27 mouse cellular contexts compared by ENCODE assay signal in genomic region chr8:121847261-121847822, GRCm38 (mm10). TPM values are rescaled to one million over a fixed set of nuclear protein-coding genes. Genes with fewer than 3 reads are reported as not detected.
DNase-seq lines count a peak whose midpoint lies in the region; ATAC-seq and TF ChIP-seq lines count a peak whose summit lies in the region.
"Had no signal": no experiment of that assay in that cellular context is flagged by ENCODE, and none has a peak within 500 bp of the region (broad histone marks: within the 10 kb centered on the region; RNA-seq: fewer than 3 reads in every experiment).

No protein-coding gene starts in this region.

- no peaks in the 10 kb centered on the region for H3K27me3 ChIP-seq in MEL (ENCODE audit: control insufficient read depth in 1 of 2, insufficient read depth in 2 of 2, low read length in 2 of 2)
- H3K27me3 ChIP-seq: embryonic facial prominence, embryonic 15.5 days; forebrain, embryonic 15.5 days; kidney, embryonic 15.5 days; limb, embryonic 13.5 days had no signal

- TF ChIP-seq RAD21 in MEL (IDR thresholded peaks at IDR 0.05; ENCODE audit: low read depth, low read length) = no peak

- no peak for TF ChIP-seq POLR2A in MEL (IDR thresholded peaks at IDR 0.05; ENCODE audit: control insufficient read depth in 1 of 2, insufficient read depth in 1 of 2, low read depth in 1 of 2, low read length in 2 of 2, poor library complexity in 1 of 2)

- no peaks in the 10 kb centered on the region for H3K9me3 ChIP-seq in MEL (replicated peaks; ENCODE audit: insufficient read depth, low read length)
- H3K9me3 ChIP-seq: embryonic facial prominence, embryonic 10.5 days; embryonic facial prominence, embryonic 15.5 days; forebrain, embryonic 15.5 days; heart, embryonic 13.5 days; kidney, embryonic 15.5 days; limb, embryonic 13.5 days; liver, embryonic 12.5 days; megakaryocyte, embryonic 14.5 days; midbrain, embryonic 13.5 days had no signal

- H3K27ac ChIP-seq in MEL (ENCODE audit: control insufficient read depth, low read depth, low read length) = peak overlapping the region; percentile 99
- H3K27ac ChIP-seq: embryonic facial prominence, embryonic 10.5 days; embryonic facial prominence, embryonic 15.5 days; forebrain, embryonic 15.5 days; heart, embryonic 13.5 days; hindbrain, embryonic 14.5 days; kidney, embryonic 15.5 days; left cerebral cortex, adult 2 months; limb, embryonic 13.5 days; liver, embryonic 12.5 days; midbrain, embryonic 13.5 days had no signal

- H3K4me1 ChIP-seq in MEL (ENCODE audit: control insufficient read depth in 1 of 2, insufficient read depth in 2 of 2, low read length in 2 of 2) = peaks cover 13 to 40% of the 10 kb centered on the region in 2 experiments

- DNase-seq in lung, postnatal 4 days = peak; percentile 20 to 24
- DNase-seq in lung, postnatal 25 days (ENCODE audit: low spot score) = no peak
- DNase-seq in A20 (ENCODE audit: low read depth, low spot score) (peak; percentile 56), MEL (ENCODE audit: low read depth, low spot score) (peak; percentile 43)
- DNase-seq in spleen, postnatal 4 days (ENCODE audit: low spot score in 2 of 2) = no peak
- DNase-seq: adrenal gland, postnatal 25 days; cerebellum, adult 2 months; cerebellum, postnatal 25 days; gastrocnemius, postnatal 25 days; heart, postnatal 10 days; kidney, adult 11 months; liver, postnatal 0 days; right cerebral cortex, postnatal 25 days had no signal

- no peak for TF ChIP-seq EP300 in MEL (IDR thresholded peaks at IDR 0.05; ENCODE audit: low read depth in 1 of 2, low read length in 2 of 2)

- H3K9ac ChIP-seq in MEL (ENCODE audit: control insufficient read depth, low read depth, low read length, poor library complexity, severe bottlenecking) = peak overlapping the region; percentile 74
- H3K9ac ChIP-seq: embryonic facial prominence, embryonic 15.5 days; forebrain, embryonic 15.5 days; heart, embryonic 13.5 days; hindbrain, embryonic 14.5 days; kidney, embryonic 15.5 days; limb, embryonic 13.5 days; liver, embryonic 12.5 days; liver, postnatal 0 days; midbrain, embryonic 13.5 days had no signal

- TF ChIP-seq CTCF in MEL (IDR thresholded peaks at IDR 0.05 in 2 of 3, conservative IDR thresholded peaks at IDR 0.05 in 1 of 3; ENCODE audit: control insufficient read depth in 1 of 3, insufficient read depth in 1 of 3, low read depth in 2 of 3, low read length in 3 of 3, poor library complexity in 1 of 3, severe bottlenecking in 1 of 3) = no peak

- no peak overlapping the region for H3K4me3 ChIP-seq in MEL (ENCODE audit: control insufficient read depth in 1 of 2, insufficient read depth in 1 of 2, low read depth in 2 of 2, low read length in 2 of 2)
- H3K4me3 ChIP-seq: embryonic facial prominence, embryonic 10.5 days; embryonic facial prominence, embryonic 15.5 days; forebrain, embryonic 15.5 days; heart, embryonic 13.5 days; kidney, embryonic 15.5 days; left cerebral cortex, adult 2 months; limb, embryonic 13.5 days; liver, embryonic 12.5 days; megakaryocyte, embryonic 14.5 days; midbrain, embryonic 13.5 days had no signal

- ATAC-seq in monocyte, adult 5-6 weeks (replicated peaks; ENCODE audit: insufficient number of reproducible peaks, low FRiP score, low TSS enrichment, poor library complexity, severe bottlenecking) = peak; percentile 30; the same call in 1 of the 2 replicates
- no peak for ATAC-seq in erythroid progenitor cell, adult 5-6 weeks (replicated peaks; ENCODE audit: low FRiP score, poor library complexity, severe bottlenecking)
- ATAC-seq: forebrain, embryonic 15.5 days; liver, embryonic 12.5 days; liver, postnatal 0 days; lung, postnatal 0 days; midbrain, embryonic 13.5 days had no signal

- H3K36me3 ChIP-seq in MEL (ENCODE audit: control insufficient read depth in 1 of 2, insufficient read depth in 2 of 2, low read length in 2 of 2) = peaks cover 0 to 33% of the 10 kb centered on the region in 2 experiments; a peak in 2 of 4 replicates
- H3K36me3 ChIP-seq: embryonic facial prominence, embryonic 15.5 days; forebrain, embryonic 15.5 days; heart, embryonic 13.5 days; kidney, embryonic 15.5 days; limb, embryonic 13.5 days; midbrain, embryonic 13.5 days had no signal

- peaks cover 4% of the 10 kb centered on the region; the same call in 1 of the 2 replicates for H3K79me2 ChIP-seq in MEL (ENCODE audit: control insufficient read depth, insufficient read depth, low read length, poor library complexity)

TF ChIP-seq in MEL, 35 proteins besides CTCF, POLR2A, EP300 and RAD21:
- TF ChIP-seq USF2 (IDR thresholded peaks at IDR 0.05; ENCODE audit: borderline replicate concordance in 1 of 2, insufficient read depth in 1 of 2, low read depth in 1 of 2, low read length in 2 of 2) = no peak
- TF ChIP-seq USF1 (IDR thresholded peaks at IDR 0.05; ENCODE audit: low read depth, low read length) = no peak
- TF ChIP-seq SMC3 (IDR thresholded peaks at IDR 0.05; ENCODE audit: low read depth, low read length) = no peak
- TF ChIP-seq SIN3A (IDR thresholded peaks at IDR 0.05; ENCODE audit: low read length) = peak; percentile 73
- TF ChIP-seq TCF12 (IDR thresholded peaks at IDR 0.05; ENCODE audit: low read depth, low read length) = no peak
- peak; percentile 55 for TF ChIP-seq ETS1 (IDR thresholded peaks at IDR 0.05; ENCODE audit: low read depth, low read length)
- TF ChIP-seq KAT2A (conservative IDR thresholded peaks at IDR 0.05; ENCODE audit: low read depth, low read length) = no peak
- no peak for TF ChIP-seq TBP (IDR thresholded peaks at IDR 0.05; ENCODE audit: low read depth, low read length)
- no peak for TF ChIP-seq MEF2A (IDR thresholded peaks at IDR 0.05; ENCODE audit: extremely low read depth, insufficient replicate concordance, low read depth, low read length, poor library complexity, severe bottlenecking)
- no peak for TF ChIP-seq UBTF (IDR thresholded peaks at IDR 0.05; ENCODE audit: borderline replicate concordance, insufficient read depth, low read depth, low read length)
- no peak for TF ChIP-seq RCOR1 (IDR thresholded peaks at IDR 0.05; ENCODE audit: low read depth, low read length)
- peak; percentile 81 for TF ChIP-seq MXI1 (IDR thresholded peaks at IDR 0.05; ENCODE audit: low read depth, low read length)
- no peak for TF ChIP-seq GABPA (IDR thresholded peaks at IDR 0.05; ENCODE audit: low read depth, low read length)
- TF ChIP-seq BHLHE40 (IDR thresholded peaks at IDR 0.05; ENCODE audit: borderline replicate concordance, low read depth, low read length) = peak; percentile 46; the same call in 1 of the 2 replicates
- peak; percentile 88 for TF ChIP-seq ZNF384 (IDR thresholded peaks at IDR 0.05; ENCODE audit: low read depth, low read length)
- TF ChIP-seq ZC3H11A (IDR thresholded peaks at IDR 0.05; ENCODE audit: low read depth, low read length) = no peak
- no peak for TF ChIP-seq CHD1 (IDR thresholded peaks at IDR 0.05; ENCODE audit: low read depth, low read length)
- no peak for TF ChIP-seq ELF1 (IDR thresholded peaks at IDR 0.05; ENCODE audit: low read depth, low read length)
- no peak for TF ChIP-seq CHD2 (IDR thresholded peaks at IDR 0.05; ENCODE audit: low read length)
- no peak for TF ChIP-seq HCFC1 (IDR thresholded peaks at IDR 0.05; ENCODE audit: low read depth, low read length)
- no peak for TF ChIP-seq ZKSCAN1 (IDR thresholded peaks at IDR 0.05; ENCODE audit: low read depth, low read length)
- TF ChIP-seq POLR2AphosphoS5 (IDR thresholded peaks at IDR 0.05; ENCODE audit: borderline replicate concordance, low read depth, low read length) = no peak
- TF ChIP-seq GATA1 (IDR thresholded peaks at IDR 0.05; ENCODE audit: low read depth, low read length) = 0 out of 2 replicates have a peak, but pooled peaks have one; percentile 26
- TF ChIP-seq NELFE (IDR thresholded peaks at IDR 0.05; ENCODE audit: low read depth, low read length) = no peak
- no peak for TF ChIP-seq MAZ (IDR thresholded peaks at IDR 0.05; ENCODE audit: low read depth, low read length)
- TF ChIP-seq NRF1 (IDR thresholded peaks at IDR 0.05; ENCODE audit: insufficient read depth, low read depth, low read length, poor library complexity, severe bottlenecking) = no peak
- no peak for TF ChIP-seq MYB (IDR thresholded peaks at IDR 0.05; ENCODE audit: low read depth, low read length)
- no peak for TF ChIP-seq MAFK (IDR thresholded peaks at IDR 0.05; ENCODE audit: borderline replicate concordance, low read depth, low read length)
- no peak for TF ChIP-seq JUND (IDR thresholded peaks at IDR 0.05; ENCODE audit: low read depth, low read length)
- TF ChIP-seq TAL1 (IDR thresholded peaks at IDR 0.05; ENCODE audit: low read length) = no peak
- no peak for TF ChIP-seq ZMIZ1 (IDR thresholded peaks at IDR 0.05; ENCODE audit: low read depth, low read length)
- TF ChIP-seq E2F4 (IDR thresholded peaks at IDR 0.05; ENCODE audit: borderline replicate concordance, low read depth, low read length) = no peak
- TF ChIP-seq MAX (IDR thresholded peaks at IDR 0.05; ENCODE audit: low read length) = no peak
TF ChIP-seq in MEL: peak in this region for 6.

RNA-seq across cellular contexts. Expression of gene Klhdc4, which starts 18.0 kb away (rescaled TPM):
- total RNA-seq in MEL (2012; rRNA removed) = 49.8 and 53.7 TPM in 2 replicates
- polyA plus RNA-seq in MEL (2012; ENCODE audit: insufficient read depth in 1 of 2, insufficient read length in 2 of 2, low read depth in 1 of 2, low replicate concordance in 2 of 2, missing spikeins in 1 of 2) = 10 to 100 TPM in 1 of 2 experiments, not detected in 1; 65.2 TPM
- total RNA-seq in monocyte, adult 5-6 weeks (2017) = 32.3 to 53.1 TPM (median 45.2 TPM) in 3 replicates
- total RNA-seq in erythroid progenitor cell, adult 5-6 weeks (2015; ENCODE audit: low replicate concordance) = 7.9 and 16.3 TPM in 2 replicates
- total RNA-seq in erythroid progenitor cell, adult 5-6 weeks (2017; ENCODE audit: low replicate concordance) = 15.7 and 17.9 TPM in 2 replicates

Comparison
In these comparisons a context has a peak if more than half of its experiments do, and no peak if none do; other contexts are left out.
1. DNase-seq: peak in lung, postnatal 4 days (2 of 2), A20 (single experiment) and MEL (single experiment); none in lung, postnatal 25 days (single experiment) and spleen, postnatal 4 days (0 of 2).